Mouse (Mus musculus) liver, embryonic 11.5 days (tissue): Measurements from ENCODE around the gene Lztfl1. TPM values are rescaled to one million over a fixed set of nuclear protein-coding genes. Genes with fewer than 3 reads are reported as not detected.

ENCODE experiments used
- ATAC-seq: fragments of 200-750 bp; cut with Nextera tagmentation; replicated peaks from 2 replicates; pipeline ENCODE4 v1.8.0; 2017; ENCODE audit warnings: moderate number of reproducible peaks, mild to moderate bottlenecking, moderate TSS enrichment, moderate library complexity; ENCODE audit not compliant: low FRiP score
- DNase-seq: peaks from one replicate; pipeline ENCODE4 v3.0.0-alpha.2; 2017; ENCODE audit warnings: low spot score
- H3K27ac ChIP-seq: fragments of 300-500 bp; sonication (generic); 2 replicates; pipeline ENCODE4 v1.5.1; 2014; ENCODE audit warnings: mild to moderate bottlenecking, low read depth, low read length, control low read depth
- H3K27me3 ChIP-seq: fragments of 300-500 bp; sonication (generic); replicated peaks from 2 replicates; pipeline ENCODE4 v1.6.1; 2014; ENCODE audit warnings: low read length, mixed read lengths; ENCODE audit not compliant: control insufficient read depth, insufficient read depth
- H3K36me3 ChIP-seq: fragments of 300-500 bp; sonication (generic); 2 replicates; pipeline ENCODE4 v1.6.1; 2014; ENCODE audit warnings: mild to moderate bottlenecking, low read length, moderate library complexity, mixed read lengths; ENCODE audit not compliant: control insufficient read depth, insufficient read depth
- H3K4me1 ChIP-seq: fragments of 300-500 bp; sonication (generic); replicated peaks from 2 replicates; pipeline ENCODE4 v1.6.1; 2014; ENCODE audit warnings: low read length, mixed read lengths; ENCODE audit not compliant: control insufficient read depth, insufficient read depth
- H3K4me2 ChIP-seq: fragments of 300-500 bp; sonication (generic); 2 replicates; pipeline ENCODE4 v1.6.1; 2014; ENCODE audit warnings: mild to moderate bottlenecking, control low read depth, moderate library complexity
- H3K4me3 ChIP-seq: fragments of 300-500 bp; sonication (generic); 2 replicates; pipeline ENCODE4 v1.5.1; 2014; ENCODE audit warnings: low read depth, low read length, control low read depth
- H3K9ac ChIP-seq: fragments of 300-500 bp; sonication (generic); 2 replicates; pipeline ENCODE4 v1.6.1; 2014; ENCODE audit warnings: low read depth, low read length, control low read depth
- H3K9me3 ChIP-seq: fragments of 300-500 bp; sonication (generic); 2 replicates; pipeline ENCODE4 v1.6.1; 2016; ENCODE audit warnings: low read length, inconsistent platforms, mixed read lengths; ENCODE audit not compliant: control insufficient read depth
- WGBS: fragments of 180-500 bp; shearing (Covaris S2); extraction: QIAGEN DNeasy Blood & Tissue Kit; methylation state at CpG from one replicate; pipeline ENCODE4 v1.1.7; 2014; 5-methylcytosine and 5-hydroxymethylcytosine counted together
- polyA plus RNA-seq: library from polyadenylated mRNA; unstranded; fragments of >200 nt; fragmentation: Nextera tagmentation; extraction: Ambion mirVana; gene quantifications from 2 replicates; pipeline ENCODE4 v1.2.1, GENCODE M21; 2014

Gene Lztfl1
- 30.3 and 32.6 TPM in 2 replicates for polyA plus RNA-seq

DNA sequence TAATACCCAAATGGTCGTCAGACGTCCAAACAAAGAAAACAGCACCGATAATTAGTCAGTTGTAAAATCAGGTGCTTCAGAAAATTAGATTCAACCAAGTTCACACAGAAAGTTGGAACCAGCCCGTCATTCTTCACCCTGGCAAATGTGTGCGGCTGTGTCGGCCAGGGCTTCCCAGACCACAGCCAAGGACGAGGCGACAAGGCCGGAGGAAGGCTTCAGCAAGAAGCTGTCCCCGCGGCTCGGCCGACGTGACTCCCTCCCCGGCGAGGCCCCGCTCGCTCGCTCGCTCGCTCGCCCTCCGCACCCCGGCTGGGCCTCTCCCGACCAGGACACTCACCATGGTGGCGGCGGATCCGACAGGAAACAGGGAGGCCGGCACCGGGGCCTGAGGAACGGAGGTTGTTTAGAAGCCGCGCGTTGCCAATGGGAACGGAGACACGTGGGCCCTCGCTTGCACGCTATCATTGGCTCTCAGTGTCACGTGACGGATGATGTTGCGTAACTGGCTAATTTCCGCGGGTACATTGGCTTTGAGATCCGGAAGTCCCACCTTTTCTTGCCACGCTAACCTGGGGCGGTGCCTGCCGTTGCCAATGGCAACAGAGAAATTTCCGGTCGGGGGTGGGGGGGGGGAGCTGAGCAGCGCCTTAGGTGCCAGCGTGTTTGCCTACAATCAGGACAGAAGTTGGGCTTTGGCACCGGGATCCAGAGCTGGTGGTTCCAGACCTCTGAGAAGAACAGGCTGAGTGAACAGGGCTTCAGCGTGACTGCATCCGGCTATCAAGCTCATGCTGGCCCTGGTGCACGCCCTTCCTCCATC is at the start of gene Lztfl1:
Lztfl1 (minus strand) TSS at position 512 of the 823 bp plus-strand sequence.
- ATAC-seq = peak; percentile 99

GRCm38 (mm10) chr9:123766996-123767395 is 49.5 kb upstream of the Lztfl1 start:
- no peak overlapping the region for H3K4me3 ChIP-seq
- DNase-seq = no peak
- no peak overlapping the region for H3K4me2 ChIP-seq
- no peaks in the 10 kb centered on the region for H3K27me3 ChIP-seq
- no peaks in the 10 kb centered on the region for H3K4me1 ChIP-seq
- H3K9me3 ChIP-seq = no peaks in the 10 kb centered on the region
- WGBS = 72% methylated on average over 3 of the region's 3 CpGs
- no peak for ATAC-seq
- no peak overlapping the region for H3K27ac ChIP-seq
- H3K36me3 ChIP-seq = no peaks in the 10 kb centered on the region
- H3K9ac ChIP-seq = no peak overlapping the region

More for the DNA sequence above, at the start of gene Lztfl1:
- H3K36me3 ChIP-seq = no peaks in the 10 kb centered on the region
- DNase-seq = peak; percentile 93
- no peaks in the 10 kb centered on the region for H3K27me3 ChIP-seq
- under 1% methylated on average over 55 of the region's 55 CpGs for WGBS
- H3K9me3 ChIP-seq = no peaks in the 10 kb centered on the region
- H3K4me1 ChIP-seq = no peaks in the 10 kb centered on the region; the same call in 1 of the 2 replicates
- H3K27ac ChIP-seq = no peak within 1 kb of the TSS; the same call in 1 of the 2 replicates
- peak within 1 kb of the TSS; percentile 85 for H3K9ac ChIP-seq
- H3K4me2 ChIP-seq = peak within 1 kb of the TSS; percentile 69
- H3K4me3 ChIP-seq = peak within 1 kb of the TSS; percentile 86

DNA sequence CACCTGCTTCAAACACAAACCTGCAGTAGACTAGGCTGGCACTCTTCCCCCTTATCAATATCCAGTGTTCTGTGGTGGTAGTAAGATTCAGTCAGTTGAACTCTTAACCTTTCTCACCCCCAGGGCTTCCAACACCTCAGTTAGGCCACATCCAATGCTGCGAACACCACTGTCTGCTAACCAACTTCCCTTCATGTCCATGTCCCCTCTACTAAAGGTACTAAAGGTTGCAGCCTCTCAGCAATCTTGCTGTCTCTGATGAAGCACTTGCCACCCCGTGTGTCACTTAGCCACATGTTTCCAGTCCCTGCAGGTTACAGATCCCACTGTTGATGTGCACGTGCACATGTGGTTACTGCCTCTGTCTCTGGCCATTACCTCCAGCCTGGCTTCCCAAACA is 46.3 kb upstream of the Lztfl1 start:
- 69% methylated on average over 3 of the region's 3 CpGs for WGBS
- no peaks in the 10 kb centered on the region for H3K36me3 ChIP-seq

DNA sequence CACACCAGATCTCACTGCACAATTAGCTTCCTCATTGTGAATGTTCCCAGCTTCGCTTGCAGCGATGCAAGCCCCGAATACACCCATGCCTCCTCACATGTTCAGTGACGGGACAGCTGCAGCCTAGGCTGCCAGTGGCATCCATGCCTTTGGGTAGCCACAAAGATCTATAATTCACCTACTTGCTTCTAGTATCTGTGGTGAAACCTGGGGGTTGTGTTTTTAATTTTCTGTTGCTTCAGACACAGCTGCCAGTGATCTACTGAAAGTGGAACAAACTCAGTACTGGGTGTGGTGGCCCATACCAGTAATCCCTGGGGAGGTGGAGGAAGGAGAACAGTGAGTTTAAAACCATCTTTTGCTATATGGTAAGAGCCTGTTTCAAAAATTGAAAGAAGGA is 45.4 kb upstream of the Lztfl1 start:
- Histone ChIP-seq H3K36me3 (no peaks in the 10 kb centered on the region), H3K9me3 (no peaks in the 10 kb centered on the region), H3K4me2 (no peak overlapping the region), H3K9ac (no peak overlapping the region), H3K27me3 (no peaks in the 10 kb centered on the region), H3K4me1 (no peaks in the 10 kb centered on the region), H3K27ac (no peak overlapping the region), H3K4me3 (no peak overlapping the region)
- DNase-seq (no peak), ATAC-seq (no peak)
- WGBS = 89% methylated on average over 4 of the region's 4 CpGs

More for the DNA sequence above, 46.3 kb upstream of the Lztfl1 start:
- no peak overlapping the region for H3K4me2 ChIP-seq
- H3K4me3 ChIP-seq = no peak overlapping the region
- no peaks in the 10 kb centered on the region for H3K27me3 ChIP-seq
- no peaks in the 10 kb centered on the region for H3K4me1 ChIP-seq
- H3K27ac ChIP-seq = no peak overlapping the region
- DNase-seq (no peak), ATAC-seq (no peak)
- no peaks in the 10 kb centered on the region for H3K9me3 ChIP-seq
- H3K9ac ChIP-seq = no peak overlapping the region

GRCm38 (mm10) chr9:123760806-123761205 is 43.3 kb upstream of the Lztfl1 start:
- Histone ChIP-seq H3K27ac (no peak overlapping the region), H3K27me3 (no peaks in the 10 kb centered on the region), H3K4me1 (no peaks in the 10 kb centered on the region), H3K4me3 (no peak overlapping the region), H3K4me2 (no peak overlapping the region), H3K9me3 (no peaks in the 10 kb centered on the region), H3K36me3 (no peaks in the 10 kb centered on the region), H3K9ac (no peak overlapping the region)
- WGBS = 83% methylated on average over 3 of the region's 3 CpGs
- no peak for DNase-seq
- ATAC-seq = no peak

- no peaks in the 10 kb centered on the region for H3K36me3 ChIP-seq
- DNase-seq = no peak
- no peak overlapping the region for H3K4me3 ChIP-seq
- H3K4me1 ChIP-seq = no peaks in the 10 kb centered on the region
- ATAC-seq = no peak
- no peak overlapping the region for H3K4me2 ChIP-seq
- H3K27me3 ChIP-seq = no peaks in the 10 kb centered on the region
- H3K9ac ChIP-seq = no peak overlapping the region
- WGBS = 73% methylated on average over 4 of the region's 4 CpGs
- H3K9me3 ChIP-seq = no peaks in the 10 kb centered on the region
- H3K27ac ChIP-seq = no peak overlapping the region
These were observed 41.1 kb upstream of the Lztfl1 start for GRCm38 (mm10) chr9:123758645-123759044.

GRCm38 (mm10) chr9:123758156-123758555 is 40.7 kb upstream of the Lztfl1 start:
- H3K27me3 ChIP-seq = no peaks in the 10 kb centered on the region
- H3K4me3 ChIP-seq = no peak overlapping the region
- no peaks in the 10 kb centered on the region for H3K4me1 ChIP-seq
- H3K4me2 ChIP-seq = no peak overlapping the region
- DNase-seq (no peak), ATAC-seq (no peak)
- 70% methylated on average over 1 of the region's 1 CpGs for WGBS
- no peak overlapping the region for H3K9ac ChIP-seq
- H3K27ac ChIP-seq = no peak overlapping the region
- no peaks in the 10 kb centered on the region for H3K9me3 ChIP-seq
- no peaks in the 10 kb centered on the region for H3K36me3 ChIP-seq

DNA sequence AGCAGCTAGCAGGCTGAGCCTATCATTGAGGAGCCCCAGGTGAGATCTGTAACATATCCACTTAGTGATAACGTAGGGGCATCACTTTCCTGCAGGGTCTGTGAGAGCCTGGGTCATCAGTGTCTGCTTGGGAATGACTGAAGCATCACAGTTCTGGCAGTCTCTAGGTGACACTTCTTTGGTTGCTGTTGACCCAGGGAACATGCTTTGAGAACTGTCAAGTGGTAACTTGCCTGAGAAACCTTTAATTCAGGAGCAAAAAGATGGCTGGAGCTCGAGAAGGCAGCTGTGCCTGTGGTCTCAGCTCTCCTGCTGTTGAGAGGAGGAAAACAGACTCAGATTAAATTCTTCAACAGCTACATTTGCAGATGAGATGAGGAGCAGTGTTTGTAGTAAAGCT is 39.8 kb upstream of the Lztfl1 start:
- ATAC-seq = no peak
- no peaks in the 10 kb centered on the region for H3K27me3 ChIP-seq
- no peaks in the 10 kb centered on the region for H3K36me3 ChIP-seq
- no peaks in the 10 kb centered on the region for H3K4me1 ChIP-seq
- H3K4me3 ChIP-seq = no peak overlapping the region
- no peak for DNase-seq
- H3K27ac ChIP-seq = no peak overlapping the region
- no peaks in the 10 kb centered on the region for H3K9me3 ChIP-seq
- 50% methylated on average over 2 of the region's 2 CpGs for WGBS
- no peak overlapping the region for H3K4me2 ChIP-seq
- H3K9ac ChIP-seq = no peak overlapping the region

DNA sequence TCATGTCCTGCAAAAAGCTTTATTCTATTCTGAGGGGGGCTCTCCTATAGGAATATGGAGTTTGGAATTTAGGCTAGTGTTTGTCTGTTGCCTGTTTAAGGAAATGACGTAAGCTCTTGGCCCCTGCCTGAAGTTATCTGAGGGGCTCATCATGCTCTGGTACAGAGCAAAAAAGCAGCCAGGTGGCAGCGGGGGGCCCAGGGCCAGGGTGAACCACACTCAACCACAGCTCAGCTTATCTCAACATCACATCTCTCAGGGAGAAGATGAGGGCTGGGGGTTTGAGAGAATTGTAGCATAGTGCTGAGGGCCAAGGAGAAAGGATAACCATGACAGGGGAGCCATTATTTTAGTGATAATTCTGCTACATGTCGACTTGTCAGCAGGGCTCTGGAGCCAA is 39.3 kb upstream of the Lztfl1 start:
- ATAC-seq (no peak), DNase-seq (no peak)
- 53% methylated on average over 3 of the region's 3 CpGs for WGBS
- Histone ChIP-seq H3K4me2 (no peak overlapping the region), H3K27ac (no peak overlapping the region), H3K36me3 (no peaks in the 10 kb centered on the region), H3K9ac (no peak overlapping the region), H3K4me1 (no peaks in the 10 kb centered on the region), H3K27me3 (no peaks in the 10 kb centered on the region), H3K9me3 (no peaks in the 10 kb centered on the region), H3K4me3 (no peak overlapping the region)
